Mouse (Mus musculus) liver, embryonic 16.5 days (tissue): ENCODE results near the gene Ccm2l. TPM values are rescaled to one million over a fixed set of nuclear protein-coding genes. Genes with fewer than 3 reads are reported as not detected.
A peak's percentile ranks its signal among the peaks of the same experiment; 100 is the strongest.

Source experiments
- ATAC-seq: fragments of 200-750 bp; cut with Nextera tagmentation; 2 replicates; pipeline ENCODE4 v1.8.0; 2017; ENCODE audit warnings: low read depth, mild to moderate bottlenecking, moderate number of reproducible peaks, moderate library complexity
- H3K27ac ChIP-seq: fragments of 300-500 bp; sonication (generic); 2 replicates; pipeline ENCODE4 v1.5.1; 2014; ENCODE audit warnings: mild to moderate bottlenecking, low read length
- H3K27me3 ChIP-seq: fragments of 300-500 bp; sonication (generic); 2 replicates; pipeline ENCODE4 v1.6.1; 2014; ENCODE audit warnings: low read depth, low read length, mixed read lengths; ENCODE audit not compliant: control insufficient read depth, insufficient read depth
- H3K36me3 ChIP-seq: fragments of 300-500 bp; sonication (generic); 2 replicates; pipeline ENCODE4 v1.6.1; 2014; ENCODE audit warnings: mild to moderate bottlenecking; ENCODE audit not compliant: control insufficient read depth, insufficient read depth
- H3K4me1 ChIP-seq: fragments of 300-500 bp; sonication (generic); 2 replicates; pipeline ENCODE4 v1.6.1; 2014; ENCODE audit warnings: low read depth, low read length, mixed read lengths; ENCODE audit not compliant: control insufficient read depth
- H3K4me2 ChIP-seq: fragments of 300-500 bp; sonication (generic); 2 replicates; pipeline ENCODE4 v1.6.1; 2014; ENCODE audit warnings: low read depth, low read length, mixed read lengths
- H3K4me3 ChIP-seq: fragments of 300-500 bp; sonication (generic); 2 replicates; pipeline ENCODE4 v1.5.1; 2014; ENCODE audit warnings: low read depth, mild to moderate bottlenecking, low read length
- H3K9ac ChIP-seq: fragments of 300-500 bp; sonication (generic); 2 replicates; pipeline ENCODE4 v1.6.1; 2014; ENCODE audit warnings: low read depth, low read length
- H3K9me3 ChIP-seq: fragments of 300-500 bp; sonication (generic); replicated peaks from 2 replicates; pipeline ENCODE4 v1.6.1; 2016; ENCODE audit warnings: low read length; ENCODE audit not compliant: control insufficient read depth
- WGBS: fragments of 180-500 bp; shearing (Covaris S2); extraction: QIAGEN DNeasy Blood & Tissue Kit; methylation state at CpG from one replicate; pipeline ENCODE4 v1.1.7; 2014; ENCODE audit not compliant: insufficient replicate concordance; 5-methylcytosine and 5-hydroxymethylcytosine counted together
- polyA plus RNA-seq: library from polyadenylated mRNA; unstranded; fragments of >200 nt; fragmentation: Nextera tagmentation; extraction: Ambion mirVana; gene quantifications from 2 replicates; pipeline ENCODE4 v1.2.1, GENCODE M21; 2015

The Ccm2l gene
- polyA plus RNA-seq, 1 experiment from 2014 or later = 0.52 TPM

- Histone ChIP-seq H3K27ac (no peak overlapping the region), H3K4me2 (0 out of 2 replicates have a peak overlapping the region, but pooled peaks have one; percentile 49), H3K9ac (no peak overlapping the region), H3K9me3 (no peaks in the 10 kb centered on the region), H3K27me3 (peaks cover 29% of the 10 kb centered on the region), H3K36me3 (no peaks in the 10 kb centered on the region), H3K4me3 (no peak overlapping the region), H3K4me1 (no peaks in the 10 kb centered on the region; the same call in 1 of the 2 replicates)
- 37% methylated on average over 23 of the region's 23 CpGs for WGBS
- ATAC-seq = no peak
These were observed 41.5 kb downstream of the Ccm2l start for GRCm38 (mm10) chr2:153107046-153107766.

GRCm38 (mm10) chr2:153107802-153108201 lies 42.0 kb downstream of the Ccm2l start:
- no peak for ATAC-seq
- Histone ChIP-seq H3K4me1 (no peaks in the 10 kb centered on the region; the same call in 1 of the 2 replicates), H3K27ac (no peak overlapping the region), H3K4me3 (peak overlapping the region; percentile 56; the same call in 1 of the 2 replicates), H3K4me2 (peak overlapping the region; percentile 49; the same call in 1 of the 2 replicates), H3K9me3 (no peaks in the 10 kb centered on the region), H3K36me3 (no peaks in the 10 kb centered on the region), H3K27me3 (peaks cover 29% of the 10 kb centered on the region), H3K9ac (no peak overlapping the region)
- whole genome bisulfite sequencing = 6% methylated on average over 15 of the region's 15 CpGs

GRCm38 (mm10) chr2:153108313-153109264 lies 42.8 kb downstream of the Ccm2l start, which contains the start of gene Hck:
Hck (plus strand) TSS chr2:153108468.
- 2% methylated on average over 52 of the region's 52 CpGs for WGBS
- Histone ChIP-seq H3K4me1 (no peaks in the 10 kb centered on the region; the same call in 1 of the 2 replicates), H3K9ac (peak within 1 kb of the TSS; percentile 40), H3K27me3 (peaks cover 29% of the 10 kb centered on the region), H3K27ac (no peak within 1 kb of the TSS), H3K4me2 (peak within 1 kb of the TSS; percentile 49), H3K9me3 (no peaks in the 10 kb centered on the region), H3K4me3 (peak within 1 kb of the TSS; percentile 56), H3K36me3 (no peaks in the 10 kb centered on the region)
- ATAC-seq = peak; percentile 50; the same call in 1 of the 2 replicates

GRCm38 (mm10) chr2:153109596-153109995 lies 43.8 kb downstream of the Ccm2l start:
- 55% methylated on average over 7 of the region's 7 CpGs for WGBS
- no peaks in the 10 kb centered on the region for H3K9me3 ChIP-seq
- H3K4me3 ChIP-seq = no peak overlapping the region
- ATAC-seq = no peak
- no peaks in the 10 kb centered on the region; the same call in 1 of the 2 replicates for H3K4me1 ChIP-seq
- no peak overlapping the region for H3K9ac ChIP-seq
- H3K4me2 ChIP-seq = peak overlapping the region; percentile 4; the same call in 1 of the 2 replicates
- H3K27me3 ChIP-seq = peaks cover 29% of the 10 kb centered on the region
- H3K36me3 ChIP-seq = no peaks in the 10 kb centered on the region
- no peak overlapping the region for H3K27ac ChIP-seq

GRCm38 (mm10) chr2:153111298-153111697 lies 45.5 kb downstream of the Ccm2l start:
- Histone ChIP-seq H3K4me2 (no peak overlapping the region), H3K4me3 (no peak overlapping the region), H3K9ac (no peak overlapping the region), H3K27me3 (peaks cover 29% of the 10 kb centered on the region), H3K4me1 (no peaks in the 10 kb centered on the region; the same call in none of the 2 replicates), H3K9me3 (no peaks in the 10 kb centered on the region), H3K27ac (no peak overlapping the region), H3K36me3 (no peaks in the 10 kb centered on the region)
- 54% methylated on average over 7 of the region's 7 CpGs for WGBS
- ATAC-seq = no peak

- Histone ChIP-seq H3K9ac (no peak overlapping the region), H3K4me2 (no peak overlapping the region), H3K36me3 (no peaks in the 10 kb centered on the region), H3K4me3 (no peak overlapping the region), H3K4me1 (no peaks in the 10 kb centered on the region; the same call in none of the 2 replicates), H3K27ac (no peak overlapping the region), H3K27me3 (no peaks in the 10 kb centered on the region), H3K9me3 (no peaks in the 10 kb centered on the region)
- no peak for ATAC-seq
- WGBS = 19% methylated on average over 4 of the region's 4 CpGs
These were observed 49.9 kb downstream of the Ccm2l start for GRCm38 (mm10) chr2:153115679-153116081.

GRCm38 (mm10) chr2:153117051-153117486 lies 51.3 kb downstream of the Ccm2l start:
- peak; percentile 43; the same call in 1 of the 2 replicates for ATAC-seq
- no peak overlapping the region for H3K4me2 ChIP-seq
- H3K36me3 ChIP-seq = no peaks in the 10 kb centered on the region
- no peaks in the 10 kb centered on the region for H3K27me3 ChIP-seq
- no peaks in the 10 kb centered on the region for H3K9me3 ChIP-seq
- 29% methylated on average over 7 of the region's 7 CpGs for WGBS
- H3K9ac ChIP-seq = no peak overlapping the region
- H3K27ac ChIP-seq = peak overlapping the region; percentile 65
- no peak overlapping the region for H3K4me3 ChIP-seq
- H3K4me1 ChIP-seq = no peaks in the 10 kb centered on the region; the same call in none of the 2 replicates

GRCm38 (mm10) chr2:153119488-153119887 lies 53.7 kb downstream of the Ccm2l start:
- Histone ChIP-seq H3K9ac (no peak overlapping the region), H3K4me2 (no peak overlapping the region), H3K27ac (no peak overlapping the region), H3K4me1 (no peaks in the 10 kb centered on the region; the same call in none of the 2 replicates), H3K9me3 (no peaks in the 10 kb centered on the region), H3K36me3 (no peaks in the 10 kb centered on the region), H3K4me3 (no peak overlapping the region), H3K27me3 (no peaks in the 10 kb centered on the region)
- no peak for ATAC-seq
- 60% methylated on average over 6 of the region's 6 CpGs for WGBS
